Mouse (Mus musculus): ENCODE measurements at regions not wholly inside any gene's neighbourhood (a gene's known extent, or its start where the extent isn't known, plus 50 kb on each side); places are given as distances from the start of the nearest gene placed in this dataset.

DNA sequence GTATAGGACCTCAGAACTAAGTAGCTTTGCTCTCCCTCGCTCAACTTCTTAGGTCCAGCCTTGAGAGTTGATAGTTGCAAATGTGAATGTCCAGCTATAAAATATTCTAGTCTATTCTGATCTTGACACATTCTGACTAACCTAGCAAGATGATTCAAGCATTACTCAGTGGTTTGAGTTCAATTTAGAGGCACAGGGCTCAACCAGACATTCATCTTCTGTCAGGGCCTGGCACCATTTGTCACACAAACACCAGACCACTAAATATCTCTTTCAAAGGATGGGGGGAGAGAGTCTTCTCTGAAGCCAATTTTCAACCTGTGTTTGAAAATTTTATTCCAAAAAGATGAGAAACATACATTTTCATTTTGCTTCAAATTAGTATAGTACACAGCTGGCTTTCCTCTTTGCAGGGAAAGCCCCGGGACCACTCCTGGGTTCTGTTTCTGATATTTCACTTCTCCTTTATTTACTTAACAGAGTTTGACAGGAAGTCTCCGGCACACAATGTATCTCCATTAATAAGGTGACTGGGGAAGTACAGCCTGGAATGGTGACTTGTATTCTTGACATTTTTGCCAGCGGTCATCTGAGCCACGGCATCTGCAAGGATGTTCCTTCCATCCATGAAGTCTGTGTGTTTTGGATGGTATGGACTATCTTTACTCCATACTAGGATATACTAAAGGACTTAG, 503.6 kb upstream of the Gm765 start:
- Histone ChIP-seq H3K9ac (replicated peaks) (no peak overlapping the region), H3K27ac (ENCODE audit: low read depth) (no peak overlapping the region), H3K4me2 (ENCODE audit: low read depth, low read length) (no peak overlapping the region), H3K4me3 (ENCODE audit: low read depth, low read length) (no peak overlapping the region), H3K36me3 (replicated peaks; ENCODE audit: insufficient read depth, low read length) (no peaks in the 10 kb centered on the region), H3K9me3 (ENCODE audit: low read length) (no peaks in the 10 kb centered on the region), H3K4me1 (ENCODE audit: insufficient read depth) (no peaks in the 10 kb centered on the region), H3K27me3 (ENCODE audit: insufficient read depth, low read length) (no peaks in the 10 kb centered on the region)
- TF ChIP-seq CTCF (IDR thresholded peaks at IDR 0.05; ENCODE audit: low read depth): no peak
- TF ChIP-seq EP300 (IDR thresholded peaks at IDR 0.05; ENCODE audit: low read depth): no peak
- ATAC-seq (no peak), DNase-seq (no peak)
- WGBS (ENCODE audit: insufficient replicate concordance): 56% methylated on average over 5 of the region's 5 CpGs

DNA sequence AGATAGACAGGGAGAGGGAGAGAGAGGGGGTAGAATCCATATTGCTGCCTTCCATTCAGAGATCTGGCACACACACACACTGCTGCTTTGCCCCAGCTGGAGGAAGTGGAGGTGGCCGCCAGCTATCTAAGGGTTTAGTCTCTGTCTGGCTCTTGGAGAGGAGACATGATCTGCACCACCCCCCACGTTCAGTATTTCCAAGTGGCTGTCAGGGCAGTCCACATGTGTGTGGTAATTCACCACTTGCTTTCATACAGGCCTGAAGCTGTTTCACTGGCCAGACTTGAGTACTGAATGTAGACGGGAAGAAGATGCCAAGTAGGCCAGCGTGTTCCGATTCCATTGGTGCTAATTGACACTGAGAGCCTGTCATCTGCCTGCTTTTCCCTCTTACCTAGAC, 501.0 kb upstream of the Gm765 start:
- no peak overlapping the region for H3K4me3 ChIP-seq (ENCODE audit: low read depth, low read length)
- ATAC-seq (no peak), DNase-seq (no peak)
- WGBS (ENCODE audit: insufficient replicate concordance): 62% methylated on average over 5 of the region's 5 CpGs
- H3K9ac ChIP-seq (replicated peaks): no peak overlapping the region
- H3K4me2 ChIP-seq (ENCODE audit: low read depth, low read length): no peak overlapping the region
- no peak for TF ChIP-seq CTCF (IDR thresholded peaks at IDR 0.05; ENCODE audit: low read depth)
- TF ChIP-seq EP300 (IDR thresholded peaks at IDR 0.05; ENCODE audit: low read depth): no peak
- no peaks in the 10 kb centered on the region for H3K4me1 ChIP-seq (ENCODE audit: insufficient read depth)
- H3K27me3 ChIP-seq (ENCODE audit: insufficient read depth, low read length): no peaks in the 10 kb centered on the region
- H3K9me3 ChIP-seq (ENCODE audit: low read length): no peaks in the 10 kb centered on the region
- no peaks in the 10 kb centered on the region for H3K36me3 ChIP-seq (replicated peaks; ENCODE audit: insufficient read depth, low read length)
- H3K27ac ChIP-seq (ENCODE audit: low read depth): no peak overlapping the region

DNA sequence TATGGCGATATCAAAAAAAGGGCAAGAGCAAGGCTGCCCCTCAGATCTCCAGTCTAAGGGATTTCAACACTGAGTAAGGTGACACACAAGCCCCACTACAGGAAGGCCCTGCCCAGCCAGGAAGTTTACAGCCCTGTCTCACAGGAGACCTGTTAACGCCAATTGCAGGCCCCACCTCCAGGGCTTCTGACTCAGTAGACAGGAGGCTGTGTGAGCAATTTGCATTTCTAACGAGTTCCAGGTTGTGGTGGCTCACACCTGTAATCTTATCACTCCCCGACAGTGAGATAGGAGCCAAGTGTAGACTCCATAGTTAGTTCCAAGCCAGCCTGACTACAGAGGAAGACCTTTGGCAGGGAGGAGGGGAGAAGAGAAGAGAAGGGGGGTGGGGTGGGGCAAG, 500.4 kb upstream of the Gm765 start:
- H3K27me3 ChIP-seq (ENCODE audit: insufficient read depth, low read length): no peaks in the 10 kb centered on the region
- no peak overlapping the region for H3K4me2 ChIP-seq (ENCODE audit: low read depth, low read length)
- no peak for ATAC-seq
- no peak for DNase-seq
- H3K36me3 ChIP-seq (replicated peaks; ENCODE audit: insufficient read depth, low read length): no peaks in the 10 kb centered on the region
- no peaks in the 10 kb centered on the region for H3K9me3 ChIP-seq (ENCODE audit: low read length)
- H3K9ac ChIP-seq (replicated peaks): no peak overlapping the region
- 40% methylated on average over 4 of the region's 4 CpGs for WGBS (ENCODE audit: insufficient replicate concordance)
- no peak for TF ChIP-seq EP300 (IDR thresholded peaks at IDR 0.05; ENCODE audit: low read depth)
- H3K4me3 ChIP-seq (ENCODE audit: low read depth, low read length): no peak overlapping the region
- H3K27ac ChIP-seq (ENCODE audit: low read depth): no peak overlapping the region
- no peaks in the 10 kb centered on the region for H3K4me1 ChIP-seq (ENCODE audit: insufficient read depth)

DNA sequence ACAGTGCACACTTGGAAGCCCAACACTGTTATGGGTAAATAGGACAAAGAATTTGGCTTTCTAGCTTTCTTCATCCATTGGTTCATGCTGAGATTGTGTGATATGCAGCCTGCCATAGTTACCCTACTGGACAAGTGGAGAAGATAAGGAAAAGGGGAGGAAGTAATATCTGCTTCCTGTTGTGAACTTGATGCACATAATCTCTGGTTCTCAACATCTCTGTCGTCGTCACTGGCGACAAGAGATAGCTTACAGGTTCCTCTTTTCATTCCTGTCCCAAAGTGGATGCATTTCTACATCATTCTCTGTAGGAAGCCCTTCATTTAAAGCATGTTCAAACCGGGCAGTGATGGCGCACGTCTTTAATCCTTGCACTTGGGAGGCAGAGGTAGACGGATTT, 491.4 kb upstream of the Gm765 start:
- 30% methylated on average over 7 of the region's 7 CpGs for WGBS (ENCODE audit: insufficient replicate concordance)
- ATAC-seq: no peak

DNA sequence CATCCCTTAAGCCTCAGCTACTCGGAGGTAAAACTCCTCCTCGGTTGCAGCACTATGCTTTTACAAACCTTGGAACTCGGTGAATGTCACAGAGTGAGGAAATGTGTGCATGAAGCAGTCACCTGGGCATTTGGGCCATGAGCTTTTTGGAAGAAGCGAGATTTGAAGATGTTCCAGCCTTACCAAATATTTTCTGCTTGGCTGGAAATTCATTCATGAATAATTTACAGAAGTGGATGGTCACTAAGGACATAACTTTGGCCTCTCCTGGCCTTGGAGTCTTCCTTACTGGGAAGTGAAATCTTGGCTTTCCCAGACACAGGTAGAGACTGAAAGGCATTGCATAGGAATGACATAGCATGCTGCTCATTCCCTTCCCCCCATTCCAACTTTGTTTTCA, 487.6 kb upstream of the Gm765 start:
- Histone ChIP-seq H3K27ac (ENCODE audit: low read depth) (no peak overlapping the region), H3K9ac (replicated peaks) (no peak overlapping the region), H3K9me3 (ENCODE audit: low read length) (no peaks in the 10 kb centered on the region), H3K4me2 (ENCODE audit: low read depth, low read length) (no peak overlapping the region), H3K27me3 (ENCODE audit: insufficient read depth, low read length) (no peaks in the 10 kb centered on the region), H3K4me1 (ENCODE audit: insufficient read depth) (no peaks in the 10 kb centered on the region), H3K36me3 (replicated peaks; ENCODE audit: insufficient read depth, low read length) (no peaks in the 10 kb centered on the region), H3K4me3 (ENCODE audit: low read depth, low read length) (no peak overlapping the region)
- no peak for DNase-seq
- WGBS (ENCODE audit: insufficient replicate concordance): 80% methylated on average over 4 of the region's 4 CpGs
- TF ChIP-seq CTCF (IDR thresholded peaks at IDR 0.05; ENCODE audit: low read depth) (no peak), EP300 (IDR thresholded peaks at IDR 0.05; ENCODE audit: low read depth) (no peak)
- no peak for ATAC-seq

More for the DNA sequence above, 491.4 kb upstream of the Gm765 start:
- no peak for DNase-seq
- TF ChIP-seq EP300 (IDR thresholded peaks at IDR 0.05; ENCODE audit: low read depth): no peak
- TF ChIP-seq CTCF (IDR thresholded peaks at IDR 0.05; ENCODE audit: low read depth): no peak
- no peaks in the 10 kb centered on the region for H3K27me3 ChIP-seq (ENCODE audit: insufficient read depth, low read length)
- H3K4me1 ChIP-seq (ENCODE audit: insufficient read depth): no peaks in the 10 kb centered on the region
- H3K9me3 ChIP-seq (ENCODE audit: low read length): no peaks in the 10 kb centered on the region
- H3K4me2 ChIP-seq (ENCODE audit: low read depth, low read length): no peak overlapping the region
- H3K36me3 ChIP-seq (replicated peaks; ENCODE audit: insufficient read depth, low read length): no peaks in the 10 kb centered on the region
- H3K9ac ChIP-seq (replicated peaks): no peak overlapping the region
- no peak overlapping the region for H3K4me3 ChIP-seq (ENCODE audit: low read depth, low read length)
- no peak overlapping the region for H3K27ac ChIP-seq (ENCODE audit: low read depth)

DNA sequence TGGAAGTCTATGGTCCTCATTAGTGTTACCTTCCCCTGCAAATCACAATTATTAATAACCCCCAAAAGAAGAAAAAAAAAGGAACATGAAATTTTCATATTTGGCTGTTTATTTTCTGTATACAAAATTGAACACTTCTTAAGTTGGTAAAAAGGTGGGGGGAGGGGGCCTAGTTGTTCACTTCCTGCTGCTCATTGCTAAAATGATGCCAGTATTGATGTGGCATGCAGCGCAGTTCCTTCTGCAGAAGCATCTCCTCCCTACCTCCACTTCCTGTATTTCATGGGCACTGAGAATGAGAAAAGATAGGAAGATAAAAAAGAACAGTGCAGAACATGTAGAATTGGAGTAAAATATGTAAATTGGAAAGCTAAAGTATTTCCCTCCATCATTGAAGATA, 465.5 kb upstream of the Gm765 start:
- Histone ChIP-seq H3K36me3 (replicated peaks; ENCODE audit: insufficient read depth, low read length) (no peaks in the 10 kb centered on the region), H3K9ac (replicated peaks) (no peak overlapping the region), H3K4me3 (ENCODE audit: low read depth, low read length) (no peak overlapping the region), H3K4me1 (ENCODE audit: insufficient read depth) (no peaks in the 10 kb centered on the region), H3K27me3 (ENCODE audit: insufficient read depth, low read length) (no peaks in the 10 kb centered on the region), H3K9me3 (ENCODE audit: low read length) (no peaks in the 10 kb centered on the region), H3K27ac (ENCODE audit: low read depth) (no peak overlapping the region), H3K4me2 (ENCODE audit: low read depth, low read length) (no peak overlapping the region)
- no peak for DNase-seq
- ATAC-seq: no peak
- 75% methylated on average over 1 of the region's 1 CpGs for WGBS (ENCODE audit: insufficient replicate concordance)
- TF ChIP-seq EP300 (IDR thresholded peaks at IDR 0.05; ENCODE audit: low read depth): no peak
- TF ChIP-seq CTCF (IDR thresholded peaks at IDR 0.05; ENCODE audit: low read depth): no peak

Data from liver, postnatal 0 days (tissue).